Mouse (Mus musculus): ENCODE measurements around the gene Ccdc151.
A peak's percentile ranks its signal among the peaks of the same experiment; 100 is the strongest.

Ccdc151 gene

DNA sequence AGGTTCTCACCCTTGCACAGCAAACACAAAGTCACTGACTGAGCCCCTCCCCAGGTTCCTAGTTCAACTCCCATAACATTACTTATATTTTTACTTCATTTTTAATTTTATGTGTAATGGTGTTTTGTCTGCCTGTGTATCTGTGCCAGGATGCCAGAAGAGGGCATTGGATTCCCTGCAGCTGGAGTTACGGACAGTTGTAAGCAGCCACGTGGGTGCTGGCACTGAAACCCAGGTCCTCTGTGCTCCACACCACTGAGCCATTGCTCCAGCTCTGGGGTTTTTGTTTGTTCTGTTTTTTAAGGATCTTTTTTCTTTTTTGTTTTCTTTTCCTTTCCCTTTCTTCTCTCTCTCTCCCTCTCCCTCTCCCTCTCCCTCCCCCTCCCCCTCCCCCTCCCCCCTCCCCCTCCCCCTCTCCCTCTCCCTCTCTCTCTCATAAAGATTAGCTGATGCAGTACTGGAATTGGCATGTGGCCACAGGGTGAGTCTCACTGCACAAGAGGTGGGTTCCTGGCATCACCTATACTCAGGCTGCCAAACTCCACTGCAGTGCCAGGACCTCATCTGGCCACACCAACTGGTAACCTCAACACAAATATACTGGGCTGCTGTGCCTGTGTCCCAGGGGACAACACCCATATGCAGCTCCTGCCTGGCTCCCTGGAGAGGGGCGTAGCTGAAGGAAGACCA lies 6.1 kb downstream of the Ccdc151 start:
- no peak for DNase-seq

DNA sequence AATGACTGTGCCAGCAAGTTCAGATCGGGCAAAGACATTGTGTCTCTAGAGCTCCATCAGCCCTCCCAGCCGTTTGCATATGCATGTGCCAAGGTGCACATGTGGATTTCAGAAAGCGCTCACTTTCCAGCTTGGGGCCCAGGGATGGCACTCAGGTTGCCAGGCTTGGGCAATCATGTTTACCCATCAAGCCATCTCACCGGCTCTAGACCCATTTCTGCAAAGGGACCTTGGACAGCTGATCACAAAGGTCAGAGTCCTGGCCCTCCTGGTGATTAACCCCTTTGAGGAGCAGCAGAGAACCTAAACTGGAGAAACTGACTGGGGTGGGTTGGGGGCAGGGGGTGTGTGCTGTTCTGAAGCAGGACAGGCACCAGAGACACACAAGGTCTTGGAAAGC lies 10.2 kb downstream of the Ccdc151 start:
- DNase-seq, result peak; percentile 25 to 50

DNA sequence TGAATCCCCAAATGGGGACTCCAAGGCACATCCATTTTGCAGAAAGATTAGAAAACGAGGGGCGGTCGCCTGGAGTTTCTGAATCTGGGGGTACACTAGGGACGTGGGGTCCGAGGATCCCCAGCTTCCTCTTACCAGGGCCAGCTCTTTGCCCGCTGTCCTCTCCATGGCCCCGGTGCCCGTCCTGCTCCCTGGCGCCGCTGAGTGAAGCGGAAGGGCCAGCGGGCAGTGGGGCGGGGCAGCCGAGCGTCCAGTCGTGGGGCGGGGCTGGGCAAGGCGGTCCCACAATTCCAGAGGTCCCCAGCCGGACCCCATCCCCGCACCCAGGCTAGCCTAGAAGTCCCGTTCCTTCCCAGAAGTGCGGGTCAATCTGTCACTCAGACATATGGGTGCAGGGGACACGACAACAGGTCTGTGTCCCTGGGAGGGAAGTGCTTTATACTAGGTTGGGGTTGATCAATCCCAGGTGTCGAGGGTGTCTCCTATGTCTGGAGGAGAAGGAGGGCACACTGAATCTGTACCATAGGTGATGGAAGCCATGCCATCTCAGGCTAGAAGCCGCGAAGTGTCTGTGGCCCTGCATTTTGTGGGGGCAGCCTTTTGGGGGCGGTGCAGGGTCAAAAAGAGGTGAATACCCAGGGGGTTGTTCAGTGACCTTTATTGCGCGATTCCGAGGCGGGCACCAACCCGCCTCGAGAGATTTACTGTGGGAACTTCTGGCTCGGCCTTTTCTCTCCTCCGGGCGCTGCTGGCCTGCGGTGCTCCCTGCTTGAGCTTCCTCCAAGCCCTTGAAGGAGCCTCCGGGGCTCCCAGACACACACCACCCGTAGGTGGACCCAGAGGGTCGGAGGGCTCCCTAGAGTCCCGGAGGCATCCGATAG lies 13.0 kb downstream of the Ccdc151 start, which contains the start of gene Rgl3:
Gene Rgl3 (minus strand): TSS at position 217 of the 881 bp plus-strand sequence.
- peak; percentile 83 to 94 for DNase-seq

DNA sequence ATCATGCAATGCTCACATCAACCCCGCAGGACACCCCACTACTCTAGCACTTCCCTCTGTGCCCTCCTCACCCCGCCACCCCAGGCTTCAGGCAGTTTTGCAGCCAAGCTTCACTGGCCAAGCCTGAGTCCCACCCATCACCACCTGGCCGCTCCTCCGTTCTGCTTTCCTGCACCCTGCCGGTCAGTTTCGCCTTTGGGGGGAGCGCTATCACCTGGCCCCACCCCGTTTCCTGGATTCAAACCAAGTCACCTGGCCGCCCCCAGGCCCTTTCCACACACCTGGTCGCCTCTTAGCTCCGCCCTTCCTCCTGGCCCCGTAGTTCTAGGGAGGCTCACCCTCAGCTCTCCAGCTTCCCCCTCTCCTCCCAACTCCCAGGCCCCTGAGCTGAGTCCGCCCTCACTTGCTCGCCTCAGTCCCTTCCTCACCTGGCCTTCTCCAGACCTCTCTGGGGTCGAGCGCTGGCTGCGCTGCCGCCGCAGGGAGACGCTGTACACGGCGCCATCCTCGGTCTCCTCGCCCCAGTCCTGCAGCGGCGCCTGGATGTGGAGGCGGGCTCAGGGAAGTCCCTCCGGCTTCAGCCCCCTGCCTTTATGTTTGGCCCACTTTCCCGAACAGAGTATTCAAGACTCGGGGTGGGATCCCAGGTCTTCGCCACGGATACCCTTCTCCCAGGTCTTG lies 13.9 kb downstream of the Ccdc151 start:
- DNase-seq, result peak; percentile 80 to 81

DNA sequence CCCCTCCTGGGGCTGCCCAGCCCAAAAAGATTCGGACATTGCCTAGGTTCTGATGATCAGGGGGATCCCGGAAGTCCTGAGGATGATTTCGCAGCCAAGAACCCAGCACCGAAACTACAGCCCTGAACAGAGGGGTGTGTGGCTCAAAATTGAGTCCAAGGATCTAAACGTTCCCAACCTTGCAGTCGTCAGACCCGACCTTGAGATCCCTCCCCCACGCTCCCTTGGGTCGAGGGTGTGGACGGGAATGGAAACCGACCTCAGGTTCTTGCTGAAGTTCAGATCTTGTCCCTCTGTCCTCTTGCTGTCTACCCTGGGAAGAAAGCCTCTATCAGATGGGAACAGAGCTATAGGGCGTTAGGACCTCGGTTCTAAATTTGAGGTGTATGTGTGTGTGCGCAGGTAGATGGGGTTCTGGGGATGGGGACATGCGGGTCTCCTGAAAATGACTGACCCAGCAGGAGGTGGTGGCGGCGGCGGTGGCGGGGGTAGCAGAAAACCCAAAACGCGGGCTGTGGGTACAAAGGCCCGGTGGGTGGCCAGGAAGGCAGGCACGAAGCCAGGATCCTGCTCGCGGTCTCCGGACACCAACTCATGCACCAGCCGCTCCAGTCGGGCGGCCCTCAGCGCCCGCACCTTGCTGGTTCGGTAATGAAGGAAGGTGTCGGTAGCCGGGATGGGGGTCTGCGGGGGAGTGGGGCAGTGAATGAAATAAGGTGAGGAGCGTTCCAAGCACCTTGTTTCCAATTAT lies 14.7 kb downstream of the Ccdc151 start:
- peak in 1 of 2 experiments; percentile 39 for DNase-seq

DNA sequence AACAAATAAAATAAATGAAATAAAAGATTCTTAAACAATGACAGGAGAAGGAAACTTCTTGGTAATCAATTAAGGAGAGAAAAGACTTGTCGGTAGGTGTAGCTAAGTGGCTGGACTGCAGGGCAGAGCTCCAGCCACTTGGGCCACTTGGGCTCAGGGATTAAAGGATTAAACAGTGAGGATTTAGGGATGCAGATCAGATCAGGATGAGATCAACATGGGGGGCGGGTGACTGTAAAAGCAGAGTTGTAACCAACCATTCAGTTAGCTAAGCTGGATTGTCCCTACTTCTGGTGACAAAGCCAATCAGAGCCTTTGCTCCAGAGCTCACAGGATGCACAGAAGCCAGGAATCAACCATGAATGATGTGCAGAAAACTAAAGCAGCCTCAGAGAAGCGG lies 18.5 kb downstream of the Ccdc151 start:
- no peak for DNase-seq

DNA sequence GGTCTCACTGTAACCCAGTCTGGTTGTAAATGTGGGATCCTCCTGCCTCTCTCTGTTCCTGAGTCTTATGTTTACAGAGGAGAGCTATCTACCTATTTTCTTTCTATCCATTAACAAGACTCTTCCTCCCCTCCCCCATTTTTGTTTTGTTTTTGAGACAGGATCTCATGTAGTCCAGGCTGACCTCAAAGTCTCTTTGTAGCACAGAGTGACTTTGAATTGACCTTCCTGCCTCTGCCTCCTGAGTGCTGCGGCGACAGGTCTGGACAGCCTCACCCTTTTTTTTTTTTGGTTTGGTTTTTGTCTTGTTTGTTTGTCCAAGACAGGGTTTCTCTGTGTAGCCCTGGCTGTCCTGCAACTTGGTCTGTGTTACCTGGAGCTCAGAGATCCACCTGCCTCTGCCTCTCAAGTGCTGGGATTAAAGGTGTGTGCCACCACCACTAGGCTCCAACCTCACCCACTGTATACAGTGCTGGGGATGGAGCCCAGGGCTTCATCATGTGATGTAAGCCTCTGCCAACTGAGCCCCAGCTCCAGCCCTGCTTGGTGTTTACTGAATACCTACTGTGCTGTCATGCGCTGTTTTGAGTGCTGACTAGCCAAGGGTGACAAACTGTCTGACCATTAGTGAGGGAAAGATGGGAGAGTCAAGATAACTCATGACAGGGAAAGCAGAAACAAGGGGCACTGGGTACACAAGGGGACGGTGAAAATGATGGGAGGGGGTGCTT lies 23.9 kb downstream of the Ccdc151 start:
- DNase-seq, result peak; percentile 55 to 56

DNA sequence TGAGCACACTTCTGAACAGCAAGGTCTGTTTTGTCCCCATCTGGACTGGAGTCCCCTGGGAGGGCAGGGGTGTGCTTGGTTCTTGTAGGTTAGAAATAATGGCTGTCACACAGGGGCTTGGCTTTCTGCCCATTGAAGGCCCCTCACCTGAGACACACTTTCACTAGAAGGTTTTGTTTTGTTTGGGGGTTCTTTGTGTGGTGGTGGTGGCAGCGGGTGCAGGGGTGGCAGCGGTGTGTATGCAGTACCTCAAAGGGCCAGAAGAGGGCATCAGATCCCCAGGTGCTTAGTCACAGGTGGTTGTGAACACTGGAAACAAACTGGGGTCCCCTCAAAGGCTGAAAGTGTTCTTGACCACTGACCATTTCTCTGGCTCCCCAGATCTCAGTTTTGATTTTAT lies 24.5 kb downstream of the Ccdc151 start:
- peak in 1 of 2 experiments; percentile 74 for DNase-seq

DNA sequence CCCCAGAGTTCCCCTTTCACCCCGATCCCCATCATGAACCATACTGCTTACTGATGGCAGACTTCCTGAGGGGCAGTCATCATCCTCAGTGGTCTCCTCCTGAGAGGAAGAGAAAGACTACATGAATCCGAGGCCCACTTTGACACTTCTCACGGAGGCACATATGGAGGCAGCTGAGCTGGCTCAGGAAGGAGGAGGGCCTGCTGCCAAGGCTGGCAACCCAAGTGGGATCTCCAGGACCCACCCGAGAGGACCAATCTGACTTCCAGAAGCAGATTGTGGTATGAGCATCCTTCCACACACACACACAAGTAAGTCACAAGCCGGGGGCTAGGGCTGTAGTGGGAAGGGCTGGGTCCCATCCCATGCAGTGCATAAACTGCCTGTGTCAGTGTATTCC lies 25.1 kb downstream of the Ccdc151 start:
- no peak for DNase-seq

DNA sequence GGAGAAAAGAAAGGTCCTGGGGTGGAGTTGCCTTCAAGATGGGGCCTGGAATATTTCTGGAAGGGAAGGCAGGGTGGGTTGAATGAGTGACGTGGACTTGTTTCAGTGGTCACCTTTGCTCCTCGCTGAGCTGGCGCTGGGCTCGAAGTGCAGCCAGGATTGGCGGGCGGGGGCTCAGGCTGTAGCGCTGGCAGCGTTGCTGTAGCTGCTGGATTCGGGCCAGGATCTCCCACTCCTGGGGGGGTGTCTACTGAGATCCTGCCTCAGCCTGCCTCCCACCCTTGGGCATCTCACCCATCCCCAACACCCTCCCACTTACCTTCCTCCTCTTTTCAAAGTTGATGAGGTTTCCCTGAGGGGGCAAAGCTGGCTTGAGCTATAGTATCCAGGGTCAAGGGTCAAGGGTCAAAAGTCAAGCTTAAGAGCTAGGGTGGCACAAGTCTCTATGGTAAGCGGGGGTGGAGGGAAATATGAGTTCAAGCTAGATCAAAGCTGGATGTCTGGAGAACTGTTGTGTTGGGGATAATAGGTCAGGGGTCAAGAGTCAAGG lies 25.7 kb downstream of the Ccdc151 start:
- no peak for DNase-seq

DNA sequence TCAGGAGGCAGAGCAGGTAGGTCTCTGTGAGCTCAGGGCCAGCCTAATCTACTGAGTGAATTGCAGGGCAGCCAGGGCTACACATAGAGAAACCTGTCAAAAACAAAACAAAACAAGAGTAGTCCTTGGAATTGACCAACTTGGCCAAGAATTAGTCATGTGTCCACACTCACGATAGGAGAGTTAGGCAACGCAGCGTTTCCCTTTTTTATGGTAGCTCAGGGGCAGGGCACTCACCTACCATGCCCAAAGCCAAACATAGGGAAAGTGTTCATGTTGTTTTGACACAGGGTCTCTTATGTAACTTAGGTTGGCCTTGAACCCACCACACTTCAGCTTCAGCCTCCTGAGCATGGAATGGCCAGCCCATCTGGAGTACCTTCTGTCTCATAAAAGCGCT lies 33.1 kb downstream of the Ccdc151 start:
- no peak for DNase-seq

DNA sequence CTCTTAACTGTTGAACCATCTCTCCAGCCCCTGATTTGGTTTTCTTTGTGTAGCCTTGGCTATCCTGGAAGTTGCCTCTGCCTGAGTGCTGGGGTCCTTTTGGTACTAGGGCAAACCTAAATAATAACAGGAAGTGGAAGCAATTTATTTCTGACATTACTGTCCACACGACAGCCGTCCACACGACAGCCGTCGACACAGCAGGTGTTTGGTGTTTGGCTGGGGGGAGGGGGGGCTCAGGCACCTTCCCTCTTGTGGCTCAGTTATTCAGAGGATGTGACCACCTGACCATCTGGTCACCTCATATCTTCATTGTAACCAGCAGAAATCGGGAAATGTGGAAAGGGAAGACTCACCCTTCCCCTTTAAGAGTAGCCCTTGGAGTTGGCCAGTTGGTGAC lies 33.6 kb downstream of the Ccdc151 start:
- DNase-seq, result no peak

DNA sequence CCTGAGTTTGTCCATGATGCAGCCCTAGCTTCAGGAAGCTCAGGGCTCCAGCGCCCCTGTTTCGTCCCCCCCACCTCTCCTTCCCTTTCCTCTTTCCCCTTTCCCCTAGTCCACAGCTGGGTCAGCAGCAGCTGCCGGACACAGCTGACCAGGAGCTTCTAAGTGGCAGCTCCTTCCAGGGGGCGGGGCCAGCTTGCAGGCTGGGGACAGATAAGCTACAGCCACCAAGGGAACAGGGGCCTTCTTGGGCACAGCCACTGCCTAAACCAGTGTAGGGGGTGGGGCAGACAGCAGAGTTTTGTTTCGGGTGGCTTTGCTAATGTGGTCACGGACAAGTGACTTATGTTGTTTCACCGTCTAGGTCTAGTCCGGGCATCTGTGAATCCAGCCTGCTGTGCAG lies 39.0 kb downstream of the Ccdc151 start, which contains the start of gene Epor:
Gene Epor (minus strand): TSS at position 90 of the 400 bp plus-strand sequence.
- peak; percentile 39 to 77 for DNase-seq

DNA sequence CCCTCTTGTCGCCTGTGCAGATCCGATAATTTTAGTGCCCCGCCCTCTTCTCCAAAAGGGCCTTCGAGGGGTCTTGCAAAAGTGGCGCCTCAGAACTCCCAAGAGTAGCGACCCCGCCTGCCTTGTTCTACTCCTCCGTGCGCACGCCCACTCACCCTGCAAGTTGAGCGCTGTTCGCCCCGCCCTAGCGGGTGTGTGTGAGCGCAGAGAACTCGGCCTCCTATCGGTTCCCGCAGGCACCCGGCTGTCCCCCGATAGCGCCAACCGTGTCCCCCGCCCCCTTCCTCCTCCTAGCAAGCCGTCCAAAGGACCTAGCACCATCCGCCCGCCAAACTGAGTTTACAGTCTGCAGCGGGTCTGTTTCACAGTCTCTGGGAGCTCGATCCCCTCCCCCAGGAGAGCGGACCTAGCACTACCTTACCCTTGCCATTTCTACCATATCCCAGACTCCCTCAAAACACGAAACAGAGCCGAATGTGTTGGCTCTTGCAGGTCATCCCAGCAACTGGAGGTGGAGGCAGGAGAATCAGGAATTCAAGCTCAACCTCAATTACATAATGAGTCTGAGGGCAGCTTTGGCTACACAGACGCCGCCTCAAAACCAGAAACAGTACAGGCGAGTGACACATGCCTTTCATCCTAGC lies 39.9 kb downstream of the Ccdc151 start:
- DNase-seq, result peak; percentile 57 to 77

DNA sequence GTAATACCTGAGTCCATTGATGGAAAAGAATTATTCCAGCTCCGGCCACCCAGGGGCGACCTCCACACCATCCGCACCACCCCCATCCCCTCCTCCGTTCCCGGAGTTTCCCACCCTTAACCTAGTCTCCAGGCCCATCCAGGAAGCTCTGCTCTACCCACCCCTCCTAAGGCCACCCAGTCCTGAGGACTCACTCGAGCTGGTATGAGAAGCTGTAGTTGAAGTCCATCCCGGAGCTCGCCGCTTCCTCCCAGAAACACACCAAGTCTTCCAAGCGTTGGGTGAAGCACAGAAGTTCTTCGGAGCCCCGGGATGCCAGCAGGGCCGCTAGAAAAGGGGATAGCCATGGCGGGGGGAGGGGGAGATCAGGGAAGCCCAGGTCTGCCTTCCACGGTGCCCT lies 40.4 kb downstream of the Ccdc151 start:
- no peak for DNase-seq

DNA sequence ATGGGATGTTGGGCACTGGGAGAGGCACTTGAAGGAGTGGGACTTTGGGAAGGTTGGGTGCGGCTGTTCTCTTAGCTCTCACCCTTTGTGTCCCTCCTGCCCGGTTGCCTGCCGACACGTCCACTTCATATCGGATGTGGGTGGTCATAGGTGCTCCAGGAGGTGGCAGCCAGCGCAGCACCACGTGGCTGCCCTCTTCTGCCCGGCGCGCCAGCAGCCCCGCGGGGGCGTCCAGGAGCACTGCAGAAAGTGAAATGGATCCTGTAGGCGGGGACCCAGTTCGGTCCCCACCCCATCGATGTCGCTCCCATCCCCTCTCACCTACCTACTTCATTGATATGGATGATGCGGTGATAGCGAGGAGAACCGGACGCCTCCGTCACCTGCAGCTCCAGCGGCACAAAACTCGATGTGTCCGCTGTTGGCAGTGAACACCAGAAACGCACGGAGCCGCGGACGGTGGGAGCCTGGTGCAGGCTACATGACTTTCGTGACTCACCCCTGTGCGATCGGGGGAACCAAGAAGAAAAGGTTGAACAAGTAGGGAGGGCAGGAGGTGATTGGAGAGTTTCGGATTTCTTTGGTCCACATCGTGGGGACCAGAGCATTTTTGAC lies 41.0 kb downstream of the Ccdc151 start:
- peak in 1 of 2 experiments; percentile 23 for DNase-seq

DNA sequence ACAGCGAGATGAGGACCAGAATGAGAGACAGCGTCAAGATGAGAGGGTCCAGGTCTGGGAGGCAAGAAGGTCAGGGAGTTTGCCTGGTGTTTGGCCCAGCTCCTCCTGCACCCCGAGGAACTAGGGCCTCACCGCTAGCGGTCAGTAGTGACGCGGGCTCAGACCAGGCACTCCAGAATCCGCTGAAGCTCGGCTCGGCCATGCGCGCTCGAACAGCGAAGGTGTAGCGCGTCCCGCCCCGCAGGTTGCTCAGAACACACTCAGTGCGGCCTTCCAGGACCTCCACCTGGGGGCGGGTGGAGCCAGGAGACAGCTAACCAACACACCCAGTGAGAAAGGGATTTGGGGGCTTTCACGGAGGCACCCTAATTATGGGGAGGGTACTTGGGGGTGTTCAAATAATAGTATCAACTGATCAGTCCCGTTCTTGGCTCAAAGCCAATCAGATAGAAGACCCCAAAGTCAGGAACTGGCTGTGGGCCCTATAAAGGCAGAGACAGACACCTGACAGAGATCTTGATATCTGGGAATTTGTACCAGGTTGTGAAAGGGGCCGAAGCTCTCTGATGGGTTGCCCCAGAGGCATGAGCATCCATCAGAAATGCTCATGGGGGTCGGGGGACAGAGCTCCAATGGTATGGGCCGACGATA lies 41.8 kb downstream of the Ccdc151 start:
- DNase-seq, result peak; percentile 57 to 73

DNA sequence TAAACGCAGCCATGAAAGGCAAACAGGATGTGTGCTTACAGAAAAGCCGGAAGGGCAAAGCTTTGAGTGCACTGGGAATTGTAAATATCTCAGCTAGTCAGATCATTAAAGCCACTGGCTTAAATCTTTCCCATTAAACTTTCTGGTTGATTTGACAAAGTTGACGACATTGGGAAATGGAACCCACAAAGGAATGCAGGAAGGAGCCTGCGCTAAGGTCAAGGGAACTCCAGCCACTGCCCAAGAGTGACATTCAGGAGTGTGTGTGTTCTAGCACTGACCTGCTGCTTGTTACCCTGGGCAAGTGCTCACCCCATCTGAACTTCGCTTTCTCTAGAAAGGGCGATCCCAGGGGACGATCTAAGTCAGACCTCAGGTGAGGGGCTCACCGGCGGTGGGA lies 42.3 kb downstream of the Ccdc151 start:
- peak; percentile 32 to 41 for DNase-seq

DNA sequence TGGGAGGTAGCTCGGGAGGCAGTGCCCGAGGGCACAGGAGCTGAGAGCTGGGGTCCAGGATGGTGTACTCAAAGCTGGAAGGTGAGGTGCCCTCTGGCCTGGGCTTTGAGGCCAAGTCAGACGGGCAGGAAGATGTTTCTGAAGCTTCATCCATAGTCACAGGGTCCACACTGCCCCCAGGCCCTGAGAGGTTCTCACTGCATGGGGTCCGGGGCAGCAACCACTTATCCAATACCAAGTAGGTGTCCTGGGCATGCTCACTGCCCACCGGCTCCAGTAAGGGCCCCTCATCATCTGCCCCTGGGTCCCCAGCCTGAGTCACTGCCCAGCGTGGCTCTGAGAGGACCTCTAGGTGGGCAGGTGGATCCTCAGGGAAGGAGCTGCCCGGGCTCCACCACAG lies 43.2 kb downstream of the Ccdc151 start:
- no peak for DNase-seq

DNA sequence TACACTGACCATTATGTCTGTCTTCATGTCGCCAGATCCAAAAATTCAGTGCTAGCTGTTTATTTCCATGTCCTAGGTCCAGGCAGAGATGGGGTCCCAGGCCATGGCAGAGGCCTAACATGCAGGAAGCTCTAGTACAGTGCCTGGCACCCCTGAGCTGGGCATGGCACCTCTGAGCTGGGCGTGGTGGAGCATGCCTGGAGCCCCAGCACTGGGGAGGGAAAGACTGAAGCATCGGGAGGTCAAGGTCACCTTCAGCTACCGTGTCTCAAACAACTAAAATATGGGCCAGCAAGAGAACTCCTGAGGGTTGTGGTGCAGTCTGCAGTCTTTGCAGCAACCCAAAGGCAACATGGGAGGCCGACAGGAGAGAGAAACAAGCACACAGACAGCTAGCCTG lies 44.1 kb downstream of the Ccdc151 start:
- DNase-seq, result no peak
